Mouse (Mus musculus): ENCODE measurements around the gene 2410015M20Rik. TPM values are rescaled to one million over a fixed set of nuclear protein-coding genes. Genes with fewer than 3 reads are reported as not detected.
A peak's percentile ranks its signal among the peaks of the same experiment; 100 is the strongest.
"Not testable (repeated sequence)": the region's sequence is repeated elsewhere in the genome, so short reads cannot be mapped to it uniquely, and the experiment has no call there.

Gene 2410015M20Rik
- 198 and 199 TPM in 2 replicates for polyA plus RNA-seq (2015; fragmentation: Nextera tagmentation; extraction: Ambion mirVana)

- under 1% methylated on average over 44 of the region's 44 CpGs for WGBS
- Histone ChIP-seq H3K9me3 (no peaks in the 10 kb centered on the region), H3K36me3 (peaks cover 36% of the 10 kb centered on the region), H3K9ac (replicated peaks) (peak within 1 kb of the TSS; percentile 78), H3K27me3 (no peaks in the 10 kb centered on the region), H3K4me1 (replicated peaks) (peaks cover 44% of the 10 kb centered on the region), H3K4me2 (replicated peaks) (peak within 1 kb of the TSS; percentile 78), H3K4me3 (replicated peaks) (peak within 1 kb of the TSS; percentile 64), H3K27ac (peak within 1 kb of the TSS; percentile 77)
- peak; percentile 90 for ATAC-seq
Measured at GRCm38 (mm10) chr17:56609452-56610171, at the start of gene 2410015M20Rik. TSS of gene 2410015M20Rik (minus strand) at chr17:56609771.

GRCm38 (mm10) chr17:56656171-56656570, 46.6 kb upstream of the 2410015M20Rik start:
- Histone ChIP-seq H3K4me3 (replicated peaks) (no peak overlapping the region), H3K9ac (replicated peaks) (no peak overlapping the region)

GRCm38 (mm10) chr17:56655311-56655710, 45.7 kb upstream of the 2410015M20Rik start:
- WGBS = 83% methylated on average over 3 of the region's 3 CpGs
- ATAC-seq = no peak
- H3K27me3 ChIP-seq = no peaks in the 10 kb centered on the region

More at GRCm38 (mm10) chr17:56656171-56656570, 46.6 kb upstream of the 2410015M20Rik start:
- Histone ChIP-seq H3K27me3 (no peaks in the 10 kb centered on the region), H3K27ac (no peak overlapping the region), H3K4me1 (replicated peaks) (no peaks in the 10 kb centered on the region), H3K36me3 (no peaks in the 10 kb centered on the region), H3K4me2 (replicated peaks) (no peak overlapping the region), H3K9me3 (no peaks in the 10 kb centered on the region)
- no peak for ATAC-seq
- 95% methylated on average over 6 of the region's 6 CpGs for WGBS

GRCm38 (mm10) chr17:56654771-56655170, 45.2 kb upstream of the 2410015M20Rik start:
- 80% methylated on average over 2 of the region's 2 CpGs for WGBS

More at GRCm38 (mm10) chr17:56655311-56655710, 45.7 kb upstream of the 2410015M20Rik start:
- Histone ChIP-seq H3K9me3 (no peaks in the 10 kb centered on the region), H3K27ac (no peak overlapping the region), H3K9ac (replicated peaks) (no peak overlapping the region), H3K4me2 (replicated peaks) (no peak overlapping the region), H3K36me3 (no peaks in the 10 kb centered on the region), H3K4me3 (replicated peaks) (no peak overlapping the region), H3K4me1 (replicated peaks) (no peaks in the 10 kb centered on the region)

GRCm38 (mm10) chr17:56651801-56652200, 42.2 kb upstream of the 2410015M20Rik start:
- 39% methylated on average over 10 of the region's 10 CpGs for WGBS
- no peaks in the 10 kb centered on the region for H3K9me3 ChIP-seq

More at GRCm38 (mm10) chr17:56654771-56655170, 45.2 kb upstream of the 2410015M20Rik start:
- Histone ChIP-seq H3K36me3 (no peaks in the 10 kb centered on the region), H3K4me3 (replicated peaks) (no peak overlapping the region), H3K9me3 (no peaks in the 10 kb centered on the region), H3K27ac (no peak overlapping the region), H3K9ac (replicated peaks) (no peak overlapping the region), H3K4me2 (replicated peaks) (no peak overlapping the region), H3K4me1 (replicated peaks) (no peaks in the 10 kb centered on the region), H3K27me3 (no peaks in the 10 kb centered on the region)
- ATAC-seq = no peak

GRCm38 (mm10) chr17:56647546-56647945, 38.0 kb upstream of the 2410015M20Rik start:
- no peak overlapping the region for H3K9ac ChIP-seq (replicated peaks)
- no peak overlapping the region for H3K27ac ChIP-seq
- no peak overlapping the region for H3K4me3 ChIP-seq (replicated peaks)
- no peaks in the 10 kb centered on the region for H3K27me3 ChIP-seq
- H3K4me2 ChIP-seq (replicated peaks) = no peak overlapping the region
- H3K9me3 ChIP-seq = no peaks in the 10 kb centered on the region
- H3K36me3 ChIP-seq = no peaks in the 10 kb centered on the region
- ATAC-seq = no peak
- no peaks in the 10 kb centered on the region for H3K4me1 ChIP-seq (replicated peaks)
- 71% methylated on average over 13 of the region's 13 CpGs for WGBS

More at GRCm38 (mm10) chr17:56651801-56652200, 42.2 kb upstream of the 2410015M20Rik start:
- Histone ChIP-seq H3K4me1 (replicated peaks) (no peaks in the 10 kb centered on the region), H3K4me3 (replicated peaks) (no peak overlapping the region), H3K4me2 (replicated peaks) (no peak overlapping the region), H3K27ac (no peak overlapping the region), H3K36me3 (no peaks in the 10 kb centered on the region), H3K27me3 (no peaks in the 10 kb centered on the region), H3K9ac (replicated peaks) (no peak overlapping the region)
- ATAC-seq = no peak

GRCm38 (mm10) chr17:56643237-56643636, 33.7 kb upstream of the 2410015M20Rik start:
- H3K4me3 ChIP-seq (replicated peaks) = no peak overlapping the region
- H3K4me1 ChIP-seq (replicated peaks) = no peaks in the 10 kb centered on the region
- no peak overlapping the region for H3K4me2 ChIP-seq (replicated peaks)
- ATAC-seq = no peak
- no peaks in the 10 kb centered on the region for H3K36me3 ChIP-seq
- 84% methylated on average over 4 of the region's 4 CpGs for WGBS
- H3K9me3 ChIP-seq = no peaks in the 10 kb centered on the region
- no peaks in the 10 kb centered on the region for H3K27me3 ChIP-seq
- no peak overlapping the region for H3K9ac ChIP-seq (replicated peaks)
- H3K27ac ChIP-seq = no peak overlapping the region

GRCm38 (mm10) chr17:56634023-56634422, 24.5 kb upstream of the 2410015M20Rik start:
- 86% methylated on average over 6 of the region's 6 CpGs for WGBS
- H3K4me3 ChIP-seq (replicated peaks) = no peak overlapping the region
- H3K9ac ChIP-seq (replicated peaks) = no peak overlapping the region
- H3K27me3 ChIP-seq = no peaks in the 10 kb centered on the region
- ATAC-seq = no peak
- H3K27ac ChIP-seq = no peak overlapping the region
- H3K4me2 ChIP-seq (replicated peaks) = no peak overlapping the region
- no peaks in the 10 kb centered on the region for H3K9me3 ChIP-seq
- H3K4me1 ChIP-seq (replicated peaks) = no peaks in the 10 kb centered on the region
- no peaks in the 10 kb centered on the region for H3K36me3 ChIP-seq

- Histone ChIP-seq H3K9me3 (no peaks in the 10 kb centered on the region), H3K27ac (no peak overlapping the region), H3K9ac (replicated peaks) (no peak overlapping the region), H3K4me1 (replicated peaks) (peaks cover 11% of the 10 kb centered on the region), H3K4me3 (replicated peaks) (no peak overlapping the region), H3K27me3 (peaks cover 4% of the 10 kb centered on the region; the same call in 1 of the 2 replicates), H3K36me3 (no peaks in the 10 kb centered on the region), H3K4me2 (replicated peaks) (no peak overlapping the region)
- no peak for ATAC-seq
- WGBS = 59% methylated on average over 4 of the region's 4 CpGs
Measured at GRCm38 (mm10) chr17:56631807-56632206, 22.2 kb upstream of the 2410015M20Rik start.

GRCm38 (mm10) chr17:56629800-56630781, 20.5 kb upstream of the 2410015M20Rik start:
- WGBS = 85% methylated on average over 27 of the region's 27 CpGs
- not testable (repeated sequence) for H3K9ac ChIP-seq (replicated peaks); H3K27ac ChIP-seq; H3K9me3 ChIP-seq; H3K4me3 ChIP-seq (replicated peaks); H3K4me2 ChIP-seq (replicated peaks); H3K36me3 ChIP-seq; H3K27me3 ChIP-seq; ATAC-seq
- peaks cover 23% of the 10 kb centered on the region for H3K4me1 ChIP-seq (replicated peaks)

GRCm38 (mm10) chr17:56627530-56628277, 18.1 kb upstream of the 2410015M20Rik start, which contains the start of gene Catsperd:
TSS of gene Catsperd (plus strand) at chr17:56628143.
- Histone ChIP-seq H3K9me3 (no peaks in the 10 kb centered on the region), H3K27ac (peak within 1 kb of the TSS; percentile 71), H3K4me3 (replicated peaks) (peak within 1 kb of the TSS; percentile 90), H3K27me3 (peaks cover 4% of the 10 kb centered on the region; the same call in 1 of the 2 replicates), H3K4me2 (replicated peaks) (peak within 1 kb of the TSS; percentile 93), H3K4me1 (replicated peaks) (peaks cover 27% of the 10 kb centered on the region), H3K9ac (replicated peaks) (peak within 1 kb of the TSS; percentile 42), H3K36me3 (peaks cover 17% of the 10 kb centered on the region)
- WGBS = 4% methylated on average over 26 of the region's 26 CpGs
- ATAC-seq = peak; percentile 69
